Mouse (Mus musculus): ENCODE data around the gene Vmn2r74.

The Vmn2r74 gene

GRCm38 (mm10) chr7:85961529-85961928, at the start of gene Vmn2r74:
Gene Vmn2r74, minus strand, starts transcription at chr7:85961629.
- no peak for DNase-seq (ENCODE audit: low spot score)

GRCm38 (mm10) chr7:86007533-86007932, 46.1 kb upstream of the Vmn2r74 start:
- no peak for DNase-seq (ENCODE audit: low spot score)

Data from yolk sac, embryonic 10.5 days (tissue).